In the genomic region with DNA sequence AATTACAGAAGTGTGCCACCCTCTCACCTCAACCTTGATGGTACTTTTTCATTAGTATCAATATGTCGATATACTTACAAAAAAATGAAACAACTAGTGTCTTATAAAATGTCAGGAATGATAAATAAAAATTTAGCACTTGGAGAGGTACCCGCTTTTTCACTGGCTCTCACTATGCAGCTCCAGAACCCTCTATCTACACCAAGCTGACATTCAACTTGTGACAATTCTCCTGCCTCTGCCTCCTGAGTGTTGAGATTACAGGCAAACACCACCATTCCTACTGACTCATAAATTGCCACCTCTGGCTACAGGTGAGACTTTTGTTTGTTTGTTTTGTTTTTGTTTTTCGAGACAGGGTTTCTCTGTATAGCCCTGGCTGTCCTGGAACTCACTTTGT, we compare ENCODE assay signal across 8 mouse cellular contexts. TPM values are rescaled to one million over a fixed set of nuclear protein-coding genes. Genes with fewer than 3 reads are reported as not detected.
DNase-seq lines count a peak whose midpoint lies in the region; ATAC-seq and TF ChIP-seq lines count a peak whose summit lies in the region.

No protein-coding gene starts in this region.

- no peak for TF ChIP-seq CTCF in heart, postnatal 0 days (IDR thresholded peaks at IDR 0.05; ENCODE audit: low read depth)
- no peak for TF ChIP-seq CTCF in bone marrow macrophage, adult 2 months (IDR thresholded peaks at IDR 0.05; ENCODE audit: low read depth, low read length)

- peaks cover 22% of the 10 kb centered on the region for H3K36me3 ChIP-seq in heart, postnatal 0 days (replicated peaks; ENCODE audit: control insufficient read depth, insufficient read depth, low read length)
- peaks cover 12% of the 10 kb centered on the region; the same call in 1 of the 2 replicates for H3K36me3 ChIP-seq in hindbrain, embryonic 14.5 days (replicated peaks; ENCODE audit: control insufficient read depth, insufficient read depth)
- peaks cover 12% of the 10 kb centered on the region for H3K36me3 ChIP-seq in midbrain, embryonic 12.5 days

- peak overlapping the region; percentile 13; the same call in 1 of the 2 replicates for H3K27ac ChIP-seq in heart, postnatal 0 days (ENCODE audit: low read depth)
- peak overlapping the region; percentile 53; the same call in 1 of the 2 replicates for H3K27ac ChIP-seq in bone marrow macrophage, adult 2 months (ENCODE audit: insufficient read depth, low read depth, low read length)
- H3K27ac ChIP-seq in hindbrain, embryonic 14.5 days: no peak overlapping the region
- H3K27ac ChIP-seq in midbrain, embryonic 12.5 days (replicated peaks): no peak overlapping the region

- no peak for DNase-seq in heart, postnatal 0 days (ENCODE audit: low spot score)
- DNase-seq in heart, postnatal 4 days: no peak
- no peak for DNase-seq in hindbrain, embryonic 14.5 days (ENCODE audit: low spot score)
- DNase-seq in cerebellum, adult 9-11 months: no peak
- no peak for DNase-seq in adrenal gland, postnatal 4 days (ENCODE audit: low spot score in 2 of 2)
- DNase-seq in thymus, postnatal 4 days: no peak

- no peak for TF ChIP-seq POLR2A in bone marrow macrophage, adult 2 months (IDR thresholded peaks at IDR 0.05; ENCODE audit: borderline replicate concordance, low read depth, low read length)

- WGBS in heart, postnatal 0 days: 46% methylated on average over 3 of the region's 3 CpGs
- 49% methylated on average over 3 of the region's 3 CpGs for WGBS in hindbrain, embryonic 14.5 days
- 52% methylated on average over 3 of the region's 3 CpGs for WGBS in midbrain, embryonic 12.5 days

- no peak for TF ChIP-seq EP300 in heart, postnatal 0 days (IDR thresholded peaks at IDR 0.05; ENCODE audit: low read depth)

- peak overlapping the region; percentile 85 for H3K9ac ChIP-seq in heart, postnatal 0 days (replicated peaks; ENCODE audit: low read depth, low read length)
- peak overlapping the region; percentile 88; the same call in 1 of the 2 replicates for H3K9ac ChIP-seq in hindbrain, embryonic 14.5 days
- peak overlapping the region; percentile 88 for H3K9ac ChIP-seq in midbrain, embryonic 12.5 days (replicated peaks)

- peak overlapping the region; percentile 87 for H3K4me2 ChIP-seq in heart, postnatal 0 days (ENCODE audit: low read depth, low read length)
- H3K4me2 ChIP-seq in hindbrain, embryonic 14.5 days (replicated peaks): peak overlapping the region; percentile 59
- peak overlapping the region; percentile 76 for H3K4me2 ChIP-seq in midbrain, embryonic 12.5 days (replicated peaks)

- no peaks in the 10 kb centered on the region for H3K9me3 ChIP-seq in heart, postnatal 0 days (replicated peaks; ENCODE audit: control insufficient read depth, low read length)
- H3K9me3 ChIP-seq in hindbrain, embryonic 14.5 days (ENCODE audit: control insufficient read depth, low read length): no peaks in the 10 kb centered on the region
- no peaks in the 10 kb centered on the region for H3K9me3 ChIP-seq in midbrain, embryonic 12.5 days

- no peaks in the 10 kb centered on the region for H3K27me3 ChIP-seq in heart, postnatal 0 days (ENCODE audit: control insufficient read depth, insufficient read depth, low read length)
- no peaks in the 10 kb centered on the region for H3K27me3 ChIP-seq in hindbrain, embryonic 14.5 days (ENCODE audit: control insufficient read depth, insufficient read depth, low read length)
- H3K27me3 ChIP-seq in midbrain, embryonic 12.5 days: no peaks in the 10 kb centered on the region

- ATAC-seq in heart, postnatal 0 days (ENCODE audit: insufficient read depth, low read depth): no peak; the same call in 1 of the 2 replicates
- ATAC-seq in hindbrain, embryonic 14.5 days (ENCODE audit: low FRiP score): peak; percentile 1; the same call in 1 of the 2 replicates
- peak; percentile 20 for ATAC-seq in midbrain, embryonic 12.5 days (ENCODE audit: low FRiP score, low read depth)

- peak overlapping the region; percentile 76 for H3K4me3 ChIP-seq in heart, postnatal 0 days (ENCODE audit: low read depth, low read length)
- peak overlapping the region; percentile 64 for H3K4me3 ChIP-seq in bone marrow macrophage, adult 2 months (ENCODE audit: insufficient read depth, low read length)
- H3K4me3 ChIP-seq in hindbrain, embryonic 14.5 days (replicated peaks; ENCODE audit: low read length): peak overlapping the region; percentile 86
- peak overlapping the region; percentile 97 for H3K4me3 ChIP-seq in midbrain, embryonic 12.5 days

- no peaks in the 10 kb centered on the region for H3K4me1 ChIP-seq in heart, postnatal 0 days (ENCODE audit: control insufficient read depth, insufficient read depth)
- H3K4me1 ChIP-seq in bone marrow macrophage, adult 2 months (ENCODE audit: control insufficient read depth, insufficient read depth, low read length): peaks cover 6% of the 10 kb centered on the region; the same call in 1 of the 2 replicates
- peaks cover 8% of the 10 kb centered on the region; the same call in 1 of the 2 replicates for H3K4me1 ChIP-seq in hindbrain, embryonic 14.5 days (replicated peaks; ENCODE audit: control insufficient read depth, insufficient read depth, low read length)
- 0 out of 2 replicates have a peak, but pooled peaks cover 11% of the 10 kb centered on the region for H3K4me1 ChIP-seq in midbrain, embryonic 12.5 days

RNA-seq across cellular contexts. Expression of gene Ginm1, which starts 11.4 kb away (rescaled TPM):
- total RNA-seq in heart, postnatal 0 days (2014; rRNA removed; ENCODE audit: low replicate concordance): 26.4 and 47.3 TPM in 2 replicates
- 107 TPM in 2 replicates for polyA plus RNA-seq in heart, postnatal 0 days (2015; fragmentation: Nextera tagmentation; extraction: Ambion mirVana)
- 10 to 100 TPM; 56.9 to 65.3 TPM for total RNA-seq in heart, postnatal 4 days (2021)
- polyA plus RNA-seq in bone marrow macrophage, adult 2 months (2012; ENCODE audit: insufficient read depth, insufficient read length, missing spikeins): 53.7 and 61.3 TPM in 2 replicates
- polyA plus RNA-seq in hindbrain, embryonic 14.5 days (2014; fragmentation: Nextera tagmentation; extraction: Ambion mirVana): 54.7 and 61.7 TPM in 2 replicates
- 53.8 and 56.9 TPM in 2 replicates for polyA plus RNA-seq in midbrain, embryonic 12.5 days (2016; fragmentation: Nextera tagmentation; extraction: Ambion mirVana)
- 100 to 1,000 TPM; 148 to 160 TPM for total RNA-seq in adrenal gland, postnatal 4 days (2021)

RNA-seq across cellular contexts. Expression of gene Ppil4, which starts 11.5 kb away (rescaled TPM):
- 13.7 and 14.7 TPM in 2 replicates for total RNA-seq in heart, postnatal 0 days (2014; rRNA removed; ENCODE audit: low replicate concordance)
- 24.2 and 24.9 TPM in 2 replicates for polyA plus RNA-seq in heart, postnatal 0 days (2015; fragmentation: Nextera tagmentation; extraction: Ambion mirVana)
- 10 to 100 TPM; 19.0 to 20.8 TPM for total RNA-seq in heart, postnatal 4 days (2021)
- polyA plus RNA-seq in bone marrow macrophage, adult 2 months (2012; ENCODE audit: insufficient read depth, insufficient read length, missing spikeins): 30.2 and 31.5 TPM in 2 replicates
- 42.5 and 43.7 TPM in 2 replicates for polyA plus RNA-seq in hindbrain, embryonic 14.5 days (2014; fragmentation: Nextera tagmentation; extraction: Ambion mirVana)
- polyA plus RNA-seq in midbrain, embryonic 12.5 days (2016; fragmentation: Nextera tagmentation; extraction: Ambion mirVana): 49.7 and 50.4 TPM in 2 replicates
- total RNA-seq in adrenal gland, postnatal 4 days (2021): 10 to 100 TPM; 32.1 TPM

RNA-seq across cellular contexts. Expression of gene Zc3h12d, which starts 51.1 kb away (rescaled TPM):
- 0.04 TPM in 1 of 2 replicates, not detected in the other for total RNA-seq in heart, postnatal 0 days (2014; rRNA removed; ENCODE audit: low replicate concordance)
- 0.15 and 0.20 TPM in 2 replicates for polyA plus RNA-seq in heart, postnatal 0 days (2015; fragmentation: Nextera tagmentation; extraction: Ambion mirVana)
- under 1 TPM; 0.20 to 0.26 TPM for total RNA-seq in heart, postnatal 4 days (2021)
- 27.6 and 29.5 TPM in 2 replicates for polyA plus RNA-seq in bone marrow macrophage, adult 2 months (2012; ENCODE audit: insufficient read depth, insufficient read length, missing spikeins)
- 0.14 and 0.25 TPM in 2 replicates for polyA plus RNA-seq in hindbrain, embryonic 14.5 days (2014; fragmentation: Nextera tagmentation; extraction: Ambion mirVana)
- polyA plus RNA-seq in midbrain, embryonic 12.5 days (2016; fragmentation: Nextera tagmentation; extraction: Ambion mirVana): 0.08 and 0.09 TPM in 2 replicates
- total RNA-seq in adrenal gland, postnatal 4 days (2021): under 1 TPM; 0.25 to 0.42 TPM

RNA-seq across cellular contexts. Expression of gene Katna1, which starts 55.4 kb away (rescaled TPM):
- total RNA-seq in heart, postnatal 0 days (2014; rRNA removed; ENCODE audit: low replicate concordance): 14.2 and 36.0 TPM in 2 replicates
- 22.8 and 25.8 TPM in 2 replicates for polyA plus RNA-seq in heart, postnatal 0 days (2015; fragmentation: Nextera tagmentation; extraction: Ambion mirVana)
- 10 to 100 TPM; 16.3 to 17.1 TPM for total RNA-seq in heart, postnatal 4 days (2021)
- 51.3 and 51.9 TPM in 2 replicates for polyA plus RNA-seq in bone marrow macrophage, adult 2 months (2012; ENCODE audit: insufficient read depth, insufficient read length, missing spikeins)
- 29.1 and 30.0 TPM in 2 replicates for polyA plus RNA-seq in hindbrain, embryonic 14.5 days (2014; fragmentation: Nextera tagmentation; extraction: Ambion mirVana)
- polyA plus RNA-seq in midbrain, embryonic 12.5 days (2016; fragmentation: Nextera tagmentation; extraction: Ambion mirVana): 51.5 and 56.5 TPM in 2 replicates
- total RNA-seq in adrenal gland, postnatal 4 days (2021): 10 to 100 TPM; 34.0 to 39.2 TPM

Comparison
In these comparisons a context has a peak if more than half of its experiments do, and no peak if none do; other contexts are left out.
1. H3K27ac ChIP-seq: peak in heart, postnatal 0 days (single experiment) and bone marrow macrophage, adult 2 months (single experiment); none in hindbrain, embryonic 14.5 days (single experiment) and midbrain, embryonic 12.5 days (single experiment).
2. RNA of gene Zc3h12d, which starts 51.1 kb away (polyA plus RNA-seq): 27.6 to 29.5 TPM in bone marrow macrophage, adult 2 months; 0.14 to 0.25 TPM in hindbrain, embryonic 14.5 days, 0.15 to 0.20 TPM in heart, postnatal 0 days and 0.08 to 0.09 TPM in midbrain, embryonic 12.5 days; every median in the first group is over 10 times any median in the second.
3. Peak in every context shown above with its lines, with median percentiles within 50 percentile points of each other: H3K4me2 ChIP-seq, H3K4me3 ChIP-seq and H3K9ac ChIP-seq.